Mouse (Mus musculus) heart, embryonic 16.5 days (tissue): ENCODE measurements around the gene Fuca2. TPM values are rescaled to one million over a fixed set of nuclear protein-coding genes. Genes with fewer than 3 reads are reported as not detected.

Source experiments
- ATAC-seq: fragments of 200-750 bp; cut with Nextera tagmentation; replicated peaks from 2 replicates; pipeline ENCODE4 v1.8.0; 2017; ENCODE audit warnings: moderate number of reproducible peaks; ENCODE audit not compliant: insufficient read depth, low FRiP score; ENCODE audit errors: extremely low read depth
- H3K27ac ChIP-seq: fragments of 300-500 bp; sonication (generic); 2 replicates; pipeline ENCODE4 v1.5.1; 2014; ENCODE audit warnings: mild to moderate bottlenecking, low read length, control low read depth, moderate library complexity
- H3K27me3 ChIP-seq: fragments of 300-500 bp; sonication (generic); 2 replicates; pipeline ENCODE4 v1.6.1; 2014; ENCODE audit warnings: low read length, mixed read lengths; ENCODE audit not compliant: control insufficient read depth, insufficient read depth
- H3K36me3 ChIP-seq: fragments of 300-500 bp; sonication (generic); 2 replicates; pipeline ENCODE4 v1.6.1; 2014; ENCODE audit not compliant: control insufficient read depth, insufficient read depth
- H3K4me1 ChIP-seq: fragments of 300-500 bp; sonication (generic); 2 replicates; pipeline ENCODE4 v1.6.1; 2014; ENCODE audit warnings: low read length, mixed read lengths; ENCODE audit not compliant: control insufficient read depth, insufficient read depth
- H3K4me2 ChIP-seq: fragments of 300-500 bp; sonication (generic); 2 replicates; pipeline ENCODE4 v1.6.1; 2014; ENCODE audit warnings: low read depth, mild to moderate bottlenecking, control low read depth, low read length
- H3K4me3 ChIP-seq: fragments of 300-500 bp; sonication (generic); 2 replicates; pipeline ENCODE4 v1.5.1; 2014; ENCODE audit warnings: mild to moderate bottlenecking, control low read depth, low read length
- H3K9ac ChIP-seq: fragments of 300-500 bp; sonication (generic); 2 replicates; pipeline ENCODE4 v1.6.1; 2014; ENCODE audit warnings: low read length, control low read depth
- H3K9me3 ChIP-seq: fragments of 300-500 bp; sonication (generic); replicated peaks from 2 replicates; pipeline ENCODE4 v1.6.1; 2016; ENCODE audit warnings: low read length; ENCODE audit not compliant: control insufficient read depth
- WGBS: fragments of 180-500 bp; shearing (Covaris S2); extraction: QIAGEN DNeasy Blood & Tissue Kit; methylation state at CpG from one replicate; pipeline ENCODE4 v1.1.7; 2014; 5-methylcytosine and 5-hydroxymethylcytosine counted together
- polyA plus RNA-seq: library from polyadenylated mRNA; unstranded; fragments of >200 nt; fragmentation: Nextera tagmentation; extraction: Ambion mirVana; gene quantifications from 2 replicates; pipeline ENCODE4 v1.2.1, GENCODE M21; 2015

Gene Fuca2
- polyA plus RNA-seq, 1 experiment from 2014 or later: 91.7 TPM

DNA sequence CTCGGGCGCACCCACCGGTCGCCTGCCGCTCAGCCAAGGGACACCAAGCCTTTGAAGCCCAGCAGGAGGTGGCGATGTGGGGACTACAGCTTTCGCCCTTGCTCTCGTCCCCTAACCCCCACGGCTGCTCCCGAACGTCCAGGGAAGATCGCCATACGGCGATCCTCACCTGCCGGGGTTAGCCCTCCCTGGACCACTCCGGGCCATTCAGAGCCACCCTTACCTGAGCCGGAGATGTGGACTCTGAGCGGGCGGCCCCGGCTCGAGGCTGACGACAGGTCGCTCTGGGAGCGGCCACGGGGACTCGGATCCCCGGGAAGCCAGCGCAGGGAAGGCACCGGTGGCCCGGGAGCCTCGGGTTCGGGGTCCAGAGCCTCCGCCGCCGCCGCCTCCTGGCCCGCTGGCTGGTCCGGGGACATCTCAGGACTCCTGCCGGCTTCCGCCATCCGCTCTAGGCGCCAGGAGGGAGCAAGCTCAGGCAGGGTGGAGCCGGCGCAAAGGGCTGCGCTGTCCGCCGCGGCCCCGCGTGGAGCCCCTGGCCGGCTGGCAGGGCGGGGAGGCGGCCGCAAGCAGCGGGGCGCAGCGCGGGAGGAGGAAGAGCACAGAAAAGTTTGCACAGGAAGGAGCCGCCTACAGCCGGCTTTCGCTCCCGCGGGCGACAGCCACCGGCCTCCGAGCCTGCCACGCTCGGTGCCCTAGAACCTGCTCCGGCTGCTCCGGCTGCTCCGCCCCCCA is 25.3 kb upstream of the Fuca2 start, which contains the start of gene Phactr2:
TSS of gene Phactr2 (minus strand) at position 580 of the 735 bp plus-strand sequence.
- Histone ChIP-seq H3K27me3 (0 out of 2 replicates have a peak, but pooled peaks cover 2% of the 10 kb centered on the region), H3K4me1 (peaks cover 9% of the 10 kb centered on the region; the same call in 1 of the 2 replicates), H3K27ac (peak within 1 kb of the TSS; percentile 32; the same call in 1 of the 2 replicates), H3K4me2 (peak within 1 kb of the TSS; percentile 91), H3K4me3 (peak within 1 kb of the TSS; percentile 80), H3K36me3 (no peaks in the 10 kb centered on the region), H3K9me3 (no peaks in the 10 kb centered on the region), H3K9ac (peak within 1 kb of the TSS; percentile 87)
- peak; percentile 81 for ATAC-seq
- under 1% methylated on average over 70 of the region's 71 CpGs for WGBS

DNA sequence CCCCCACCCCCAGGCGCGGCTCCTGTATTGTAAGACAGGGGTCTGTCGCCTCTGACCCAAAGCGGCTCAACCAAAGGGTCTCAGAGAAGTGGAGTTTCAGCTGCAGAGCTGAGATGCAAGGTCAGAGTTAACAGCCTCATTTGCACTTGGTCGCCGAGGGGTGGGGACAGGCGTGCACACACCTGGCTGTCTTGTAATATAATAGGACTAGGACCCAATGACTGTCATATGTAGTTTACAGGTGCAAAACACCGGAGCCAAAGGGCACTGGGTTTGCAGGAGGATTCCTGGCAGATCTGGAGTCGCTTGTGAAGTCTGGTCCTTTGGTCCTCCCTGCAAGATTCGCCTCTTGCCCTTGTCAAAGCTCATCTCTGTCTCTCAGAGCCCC is 24.8 kb upstream of the Fuca2 start:
- peak overlapping the region; percentile 87 for H3K9ac ChIP-seq
- 0 out of 2 replicates have a peak, but pooled peaks cover 2% of the 10 kb centered on the region for H3K27me3 ChIP-seq
- WGBS: 6% methylated on average over 10 of the region's 10 CpGs
- ATAC-seq: no peak
- H3K4me2 ChIP-seq: peak overlapping the region; percentile 91
- peak overlapping the region; percentile 80 for H3K4me3 ChIP-seq
- no peak overlapping the region; the same call in 1 of the 2 replicates for H3K27ac ChIP-seq
- no peaks in the 10 kb centered on the region for H3K9me3 ChIP-seq
- peaks cover 7% of the 10 kb centered on the region; the same call in 1 of the 2 replicates for H3K4me1 ChIP-seq
- H3K36me3 ChIP-seq: no peaks in the 10 kb centered on the region

DNA sequence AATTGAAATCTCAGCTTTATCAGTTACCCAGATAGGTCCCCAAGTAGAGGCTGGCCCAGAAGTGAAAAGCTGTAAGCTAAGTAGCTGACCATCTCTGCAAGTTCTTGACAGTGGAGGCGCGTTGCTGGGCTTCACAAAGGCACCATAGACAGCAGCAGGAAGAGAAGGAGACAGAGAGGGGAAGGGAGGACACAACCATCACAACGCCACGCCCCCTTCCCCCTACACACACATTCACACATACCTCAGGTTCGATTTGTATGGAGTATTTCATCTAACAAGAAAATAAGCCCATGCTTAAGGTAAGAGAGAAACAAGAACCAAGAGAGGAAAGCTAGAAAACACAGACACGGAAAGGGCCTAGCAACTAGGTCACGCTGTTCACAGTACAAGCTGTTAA is 24.2 kb upstream of the Fuca2 start:
- no peaks in the 10 kb centered on the region for H3K9me3 ChIP-seq
- no peaks in the 10 kb centered on the region for H3K36me3 ChIP-seq
- no peak for ATAC-seq
- no peak overlapping the region; the same call in 1 of the 2 replicates for H3K4me3 ChIP-seq
- no peak overlapping the region for H3K9ac ChIP-seq
- H3K27ac ChIP-seq: no peak overlapping the region
- peak overlapping the region; percentile 91 for H3K4me2 ChIP-seq
- peaks cover 7% of the 10 kb centered on the region; the same call in 1 of the 2 replicates for H3K4me1 ChIP-seq
- 0 out of 2 replicates have a peak, but pooled peaks cover 2% of the 10 kb centered on the region for H3K27me3 ChIP-seq
- 32% methylated on average over 7 of the region's 7 CpGs for WGBS

DNA sequence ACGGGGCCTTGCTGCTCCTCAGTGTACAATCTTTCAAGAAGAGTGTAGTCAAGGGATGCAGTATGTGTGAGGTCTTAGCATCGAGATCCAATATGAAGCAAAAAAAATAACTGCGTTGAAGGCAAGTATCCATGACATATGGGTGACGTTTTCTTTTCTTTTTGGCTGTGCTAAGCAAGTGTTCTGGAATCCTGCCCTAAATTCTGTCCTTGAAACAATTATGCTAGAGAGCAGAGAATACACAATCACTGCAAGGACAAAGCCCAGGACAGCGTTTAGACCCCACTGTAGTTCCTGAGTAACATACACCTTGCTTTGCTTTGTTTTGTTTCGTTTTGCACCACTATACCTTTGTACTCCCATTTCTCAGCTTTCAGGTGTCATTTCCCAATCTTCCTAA is 20.0 kb upstream of the Fuca2 start:
- H3K4me2 ChIP-seq: no peak overlapping the region
- ATAC-seq: no peak
- H3K36me3 ChIP-seq: no peaks in the 10 kb centered on the region
- H3K27ac ChIP-seq: no peak overlapping the region
- no peak overlapping the region for H3K9ac ChIP-seq
- H3K4me3 ChIP-seq: no peak overlapping the region
- peaks cover 7% of the 10 kb centered on the region; the same call in 1 of the 2 replicates for H3K4me1 ChIP-seq
- H3K27me3 ChIP-seq: no peaks in the 10 kb centered on the region
- H3K9me3 ChIP-seq: no peaks in the 10 kb centered on the region; the same call in 1 of the 2 replicates
- WGBS: 71% methylated on average over 6 of the region's 6 CpGs

DNA sequence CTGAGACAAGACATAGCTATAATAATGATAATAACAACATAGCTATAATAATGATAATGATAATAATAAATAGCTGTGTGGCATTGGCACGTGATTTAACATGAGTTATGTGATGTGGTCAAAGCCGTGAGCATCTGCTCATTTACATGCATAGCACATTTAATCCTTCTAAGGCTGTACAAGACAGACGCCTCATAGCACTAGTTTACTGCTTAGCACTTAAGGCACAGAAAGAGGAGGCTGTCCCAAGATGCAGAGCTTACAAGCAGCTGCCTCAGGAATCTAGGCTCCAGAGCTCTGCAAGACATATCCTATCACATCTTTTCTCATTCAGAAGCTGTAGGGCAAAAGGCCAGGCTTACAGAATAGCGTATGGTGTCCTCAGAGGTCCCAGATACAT is 13.4 kb upstream of the Fuca2 start:
- Histone ChIP-seq H3K4me2 (no peak overlapping the region), H3K4me3 (no peak overlapping the region), H3K9ac (no peak overlapping the region), H3K27me3 (no peaks in the 10 kb centered on the region), H3K36me3 (no peaks in the 10 kb centered on the region), H3K9me3 (no peaks in the 10 kb centered on the region; the same call in 1 of the 2 replicates), H3K27ac (no peak overlapping the region), H3K4me1 (peaks cover 6% of the 10 kb centered on the region)
- 80% methylated on average over 4 of the region's 4 CpGs for WGBS
- ATAC-seq: no peak

- peak; percentile 70; the same call in 1 of the 2 replicates for ATAC-seq
- Histone ChIP-seq H3K4me2 (no peak overlapping the region), H3K9ac (no peak overlapping the region), H3K4me1 (peaks cover 6% of the 10 kb centered on the region), H3K27me3 (no peaks in the 10 kb centered on the region), H3K27ac (peak overlapping the region; percentile 55; the same call in 1 of the 2 replicates), H3K36me3 (no peaks in the 10 kb centered on the region), H3K4me3 (no peak overlapping the region), H3K9me3 (no peaks in the 10 kb centered on the region)
- 43% methylated on average over 6 of the region's 6 CpGs for WGBS
Observed at GRCm38 (mm10) chr10:13489671-13490070, 9.7 kb upstream of the Fuca2 start.

DNA sequence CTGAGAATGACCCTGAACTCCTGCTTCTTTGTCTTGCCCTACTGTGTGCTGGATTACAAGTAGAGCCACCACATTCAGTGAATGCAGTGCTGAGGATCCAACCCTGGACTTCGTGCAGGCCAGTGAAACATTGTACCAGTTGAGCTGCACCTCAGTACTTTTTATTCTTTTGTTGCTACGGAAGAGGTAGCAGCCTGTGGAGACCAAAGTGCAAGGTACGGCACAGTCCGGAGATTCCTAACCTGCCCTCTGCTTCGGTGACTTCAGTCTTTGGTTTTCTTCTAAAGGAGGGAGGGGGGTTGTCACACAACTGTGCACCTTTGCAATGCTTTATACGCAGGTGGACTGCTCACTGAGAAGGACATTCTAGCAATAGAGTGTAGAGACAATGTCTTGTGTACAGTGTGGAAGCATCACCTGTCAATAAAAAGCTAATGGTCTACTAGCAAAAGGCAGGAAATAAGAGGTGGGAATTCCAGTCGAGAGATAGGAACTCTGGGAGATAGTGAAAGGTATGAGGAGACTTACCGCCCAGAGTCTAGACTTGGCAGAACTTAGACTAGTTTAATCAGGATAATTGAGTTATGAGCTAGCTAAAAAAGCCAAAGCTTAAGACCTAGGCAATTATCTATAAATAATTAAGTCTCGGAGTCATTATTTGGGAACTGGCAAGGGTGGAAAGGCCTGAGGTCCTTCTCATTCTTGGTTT is 5.2 kb upstream of the Fuca2 start:
- H3K4me1 ChIP-seq: peaks cover 16% of the 10 kb centered on the region
- H3K36me3 ChIP-seq: no peaks in the 10 kb centered on the region
- no peak overlapping the region for H3K4me3 ChIP-seq
- H3K9ac ChIP-seq: no peak overlapping the region
- WGBS: 85% methylated on average over 9 of the region's 9 CpGs
- no peaks in the 10 kb centered on the region for H3K27me3 ChIP-seq
- H3K27ac ChIP-seq: no peak overlapping the region
- no peak overlapping the region for H3K4me2 ChIP-seq
- no peak for ATAC-seq
- no peaks in the 10 kb centered on the region for H3K9me3 ChIP-seq

- H3K9me3 ChIP-seq: no peaks in the 10 kb centered on the region
- peaks cover 15% of the 10 kb centered on the region for H3K4me1 ChIP-seq
- H3K27me3 ChIP-seq: no peaks in the 10 kb centered on the region
- peak overlapping the region; percentile 26; the same call in 1 of the 2 replicates for H3K4me2 ChIP-seq
- H3K27ac ChIP-seq: peak overlapping the region; percentile 61
- WGBS: 51% methylated on average over 3 of the region's 3 CpGs
- no peak overlapping the region for H3K4me3 ChIP-seq
- no peak overlapping the region for H3K9ac ChIP-seq
- H3K36me3 ChIP-seq: no peaks in the 10 kb centered on the region
- peak; percentile 67 for ATAC-seq
Observed at GRCm38 (mm10) chr10:13496315-13496714, 3.0 kb upstream of the Fuca2 start.

DNA sequence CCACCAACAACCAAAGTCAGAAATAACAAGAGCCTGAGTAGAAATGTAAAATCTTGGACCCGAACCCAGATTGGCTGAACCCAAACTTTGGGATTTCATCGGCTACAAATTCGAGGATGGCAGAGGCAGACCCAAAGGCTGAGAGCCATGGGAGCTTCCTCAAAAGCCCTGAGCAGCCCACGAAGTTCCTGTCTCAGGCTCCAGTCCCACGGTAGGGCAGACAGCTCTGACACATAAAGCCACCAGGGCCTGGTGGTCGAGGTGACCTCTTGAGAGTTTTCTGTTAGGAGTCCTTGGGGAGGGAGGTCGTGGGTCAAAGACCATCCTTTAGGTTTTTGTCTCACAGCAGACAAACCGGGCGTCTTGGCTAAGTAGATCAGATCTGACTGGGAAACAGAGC is 1.1 kb downstream of the Fuca2 start:
- Histone ChIP-seq H3K36me3 (peaks cover 10% of the 10 kb centered on the region), H3K4me2 (peak overlapping the region; percentile 89), H3K4me3 (peak overlapping the region; percentile 75), H3K9me3 (no peaks in the 10 kb centered on the region), H3K9ac (peak overlapping the region; percentile 79), H3K4me1 (peaks cover 19% of the 10 kb centered on the region), H3K27me3 (no peaks in the 10 kb centered on the region), H3K27ac (peak overlapping the region; percentile 65)
- 49% methylated on average over 9 of the region's 9 CpGs for WGBS
- no peak for ATAC-seq
